Mouse (Mus musculus): Measurements from ENCODE around the gene Osbpl10.

Gene Osbpl10

DNA sequence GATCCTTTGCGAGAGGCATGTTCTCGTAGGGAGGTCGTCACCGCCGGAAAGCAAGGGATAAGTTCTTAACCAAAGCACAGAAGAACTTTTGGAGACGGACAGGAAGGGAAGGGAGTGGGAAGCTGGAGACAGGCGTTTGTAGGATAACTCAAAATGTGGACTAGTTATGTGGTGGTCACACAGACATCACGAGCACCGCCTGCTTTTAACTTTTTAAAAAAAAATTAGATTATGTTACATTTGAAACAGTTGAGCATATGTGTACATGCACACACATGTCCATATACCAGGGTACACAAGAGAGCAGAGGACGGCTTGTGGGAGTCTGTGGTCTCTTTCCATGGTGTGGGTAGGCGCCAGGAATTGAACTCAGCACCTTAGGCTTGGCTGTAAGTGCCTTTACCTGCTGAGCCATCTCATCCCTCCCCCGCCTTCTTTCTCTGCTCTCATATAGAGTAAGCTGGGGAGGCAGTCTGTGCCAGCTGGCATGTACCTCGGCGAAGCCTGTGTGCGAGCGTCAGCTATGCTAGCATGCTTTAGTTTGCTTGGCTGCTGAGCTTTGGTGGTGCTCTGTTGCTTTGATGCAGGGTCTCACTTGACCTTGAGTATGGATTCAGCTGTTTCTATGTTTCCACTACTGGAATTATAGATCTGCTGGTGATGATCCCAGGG is 4.5 kb downstream of the Osbpl10 start, which contains the start of gene Rps27rt:
Gene Rps27rt, minus strand, starts transcription at position 51 of the 672 bp plus-strand sequence.
- DNase-seq (ENCODE audit: extremely low read depth, low read depth, low spot score): peak; percentile 13

DNA sequence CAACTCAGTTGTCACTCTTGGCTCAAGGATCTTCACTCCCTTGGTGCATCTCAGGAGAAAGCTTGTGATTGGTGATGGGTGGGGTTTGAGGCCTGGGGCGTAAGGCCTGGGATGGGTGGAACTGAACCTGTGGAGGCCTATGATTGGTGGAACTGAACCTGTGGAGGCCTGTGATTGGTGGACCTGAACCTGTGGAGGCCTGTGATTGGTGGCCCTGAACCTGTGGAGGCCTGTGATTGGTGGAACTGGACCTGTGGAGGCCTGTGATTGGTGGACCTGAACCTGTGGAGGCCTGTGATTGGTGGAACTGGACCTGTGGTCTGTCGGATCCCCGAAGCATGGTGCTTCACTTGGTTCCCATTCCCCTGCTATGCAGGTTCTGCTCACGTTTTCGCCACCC is 7.4 kb downstream of the Osbpl10 start:
- DNase-seq (ENCODE audit: extremely low read depth, low read depth, low spot score): no peak

- DNase-seq (ENCODE audit: extremely low read depth, low read depth, low spot score): no peak
These were observed 8.0 kb downstream of the Osbpl10 start for GRCm38 (mm10) chr9:114986361-114986760.

DNA sequence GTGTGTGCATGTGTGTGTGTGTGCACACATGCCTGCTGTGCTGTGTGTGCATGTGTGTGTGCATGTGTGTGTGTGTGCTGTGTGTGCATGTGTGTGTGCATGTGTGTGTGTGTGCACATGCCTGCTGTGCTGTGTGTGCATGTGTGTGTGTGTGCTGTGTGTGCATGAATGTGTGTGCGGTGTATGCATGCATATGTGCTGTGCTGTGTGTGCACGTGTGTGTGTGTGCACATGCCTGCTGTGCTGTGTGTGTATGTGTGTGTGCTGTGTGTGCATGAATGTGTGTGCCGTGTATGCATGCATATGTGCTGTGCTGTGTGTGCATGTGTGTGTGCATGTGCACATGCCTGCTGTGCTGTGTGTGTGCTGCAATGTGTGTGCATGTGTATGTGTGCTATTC is 9.7 kb downstream of the Osbpl10 start:
- DNase-seq (ENCODE audit: extremely low read depth, low read depth, low spot score): no peak

DNA sequence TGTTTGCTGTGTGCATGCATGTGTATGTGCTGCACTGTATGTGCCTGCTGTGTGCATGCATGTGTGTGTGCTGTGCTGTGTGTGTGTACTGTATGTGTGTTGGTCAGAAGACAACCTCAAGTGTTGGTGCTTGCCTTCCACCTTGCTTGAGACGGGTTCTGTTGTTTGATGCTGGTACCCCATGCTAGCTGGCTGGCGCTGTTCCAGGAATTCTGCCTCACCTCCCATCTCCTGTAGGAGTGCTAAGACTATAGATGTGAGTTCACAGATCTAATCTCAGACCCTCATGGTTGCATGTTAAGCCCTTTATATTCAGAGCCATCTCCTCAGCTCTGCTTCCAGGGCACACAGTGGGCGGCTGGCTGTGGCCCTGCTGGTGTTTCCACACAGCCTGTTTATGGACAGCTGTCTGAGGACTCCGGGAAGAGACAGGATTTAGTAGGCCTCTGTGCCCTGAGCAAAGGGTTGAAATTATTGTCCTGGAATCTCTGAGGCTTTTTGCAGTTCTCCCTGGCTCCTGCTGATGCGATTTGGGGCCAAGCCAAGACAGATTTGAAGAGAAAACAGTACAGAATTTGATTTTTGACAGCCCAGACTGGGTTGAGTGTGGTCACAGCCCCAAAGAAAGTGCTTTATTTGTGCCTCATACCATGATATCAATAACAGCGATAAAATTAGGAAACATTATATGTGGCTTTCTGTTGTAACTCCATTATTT is 10.4 kb downstream of the Osbpl10 start:
- no peak for DNase-seq (ENCODE audit: extremely low read depth, low read depth, low spot score)

- DNase-seq (ENCODE audit: extremely low read depth, low read depth, low spot score): no peak
These were observed 12.1 kb downstream of the Osbpl10 start for GRCm38 (mm10) chr9:114990421-114990820.

DNA sequence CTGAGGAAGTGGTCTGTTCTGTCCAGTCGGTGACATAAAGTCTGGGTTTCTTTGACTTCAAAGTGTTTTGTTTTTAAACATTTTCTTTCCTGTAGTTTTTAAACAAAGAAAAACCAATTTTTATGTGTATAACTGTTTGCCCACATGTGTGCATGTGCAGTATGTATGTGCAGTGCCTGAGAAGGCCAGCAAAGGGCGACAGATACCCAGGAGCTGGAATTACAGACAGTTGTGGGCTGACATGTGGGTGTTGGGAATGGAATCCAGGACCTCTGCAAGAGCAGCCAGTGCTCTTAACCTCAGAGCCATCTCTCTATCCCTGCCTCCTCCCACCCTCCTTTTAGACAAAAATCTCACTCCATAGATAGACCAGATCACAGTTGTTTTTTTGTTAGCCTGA is 14.2 kb downstream of the Osbpl10 start:
- no peak for DNase-seq (ENCODE audit: extremely low read depth, low read depth, low spot score)

DNA sequence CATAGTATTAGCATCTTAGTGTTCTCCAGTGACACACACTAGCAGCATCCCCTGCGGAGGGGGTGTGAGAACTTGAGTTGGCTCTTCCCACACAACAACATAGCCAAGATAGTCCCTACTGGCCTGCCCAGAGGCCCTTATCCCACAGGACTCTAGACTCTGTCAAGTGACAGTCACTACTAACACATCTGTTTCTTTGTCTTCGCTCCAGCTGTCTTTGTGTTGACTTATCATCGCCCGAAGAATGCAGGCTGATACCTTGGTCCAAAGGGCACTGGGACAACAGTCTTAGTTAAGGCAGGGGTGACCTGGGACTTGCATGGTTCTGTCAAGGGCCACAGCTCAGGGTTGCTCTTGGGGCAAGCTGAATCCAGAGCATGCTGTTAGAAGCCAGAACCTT is 16.9 kb downstream of the Osbpl10 start:
- no peak for DNase-seq (ENCODE audit: extremely low read depth, low read depth, low spot score)

DNA sequence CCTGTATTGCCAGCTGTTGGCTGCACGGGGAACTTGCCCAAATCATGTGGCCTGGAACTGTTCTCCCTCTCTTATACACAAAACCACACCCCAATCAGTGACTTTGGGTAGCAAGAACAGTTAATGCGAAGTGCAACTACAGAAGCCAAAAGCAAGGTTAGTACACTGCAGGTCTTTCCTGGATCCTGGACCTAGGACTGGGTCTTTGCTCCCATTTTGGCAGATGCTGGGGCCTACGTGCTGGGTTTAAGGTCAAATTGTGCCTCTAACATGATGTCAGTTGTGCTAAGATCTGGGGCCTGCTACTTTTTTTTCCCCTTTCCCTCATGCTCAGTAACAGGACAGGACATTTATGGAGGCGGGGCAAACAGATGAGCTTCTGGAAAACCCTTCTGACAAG is 17.3 kb downstream of the Osbpl10 start:
- no peak for DNase-seq (ENCODE audit: extremely low read depth, low read depth, low spot score)

- no peak for DNase-seq (ENCODE audit: extremely low read depth, low read depth, low spot score)
These were observed 18.1 kb downstream of the Osbpl10 start for GRCm38 (mm10) chr9:114996489-114996888.

DNA sequence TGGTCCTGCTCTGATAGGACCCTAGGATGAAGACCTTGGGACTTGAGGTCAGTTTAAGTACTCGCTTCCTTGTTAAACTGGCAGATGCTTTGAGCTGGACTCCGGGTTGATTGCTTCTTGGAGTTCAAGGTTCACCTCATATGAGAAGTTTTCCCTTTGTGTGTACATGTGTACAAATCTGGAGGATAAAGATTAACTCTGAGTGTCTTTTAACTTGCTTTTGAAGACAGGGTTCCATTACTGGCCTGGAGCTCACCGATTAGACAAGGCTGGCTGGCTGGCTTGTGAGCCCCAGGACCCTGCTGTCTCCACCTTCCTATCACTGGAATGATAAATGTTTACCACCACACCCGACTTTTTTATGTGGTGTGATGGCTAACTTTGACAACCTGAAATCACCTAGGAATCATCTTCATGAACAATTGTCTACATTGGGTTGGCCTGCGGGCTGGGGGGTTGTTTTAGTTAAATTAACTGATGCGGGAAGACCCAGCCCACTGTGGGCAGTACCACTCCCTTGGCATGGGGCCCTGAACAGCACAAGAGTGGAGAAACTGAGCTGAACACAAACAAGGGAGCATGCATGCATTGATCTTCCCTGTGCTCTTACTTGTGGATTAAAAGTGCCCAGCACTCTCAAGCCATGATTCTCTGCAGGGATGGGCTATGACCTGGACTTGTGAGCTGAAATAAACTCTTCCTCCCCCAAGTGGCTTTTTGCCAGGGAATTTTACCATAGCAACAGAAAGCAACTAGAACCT is 20.8 kb downstream of the Osbpl10 start:
- no peak for DNase-seq (ENCODE audit: extremely low read depth, low read depth, low spot score)

DNA sequence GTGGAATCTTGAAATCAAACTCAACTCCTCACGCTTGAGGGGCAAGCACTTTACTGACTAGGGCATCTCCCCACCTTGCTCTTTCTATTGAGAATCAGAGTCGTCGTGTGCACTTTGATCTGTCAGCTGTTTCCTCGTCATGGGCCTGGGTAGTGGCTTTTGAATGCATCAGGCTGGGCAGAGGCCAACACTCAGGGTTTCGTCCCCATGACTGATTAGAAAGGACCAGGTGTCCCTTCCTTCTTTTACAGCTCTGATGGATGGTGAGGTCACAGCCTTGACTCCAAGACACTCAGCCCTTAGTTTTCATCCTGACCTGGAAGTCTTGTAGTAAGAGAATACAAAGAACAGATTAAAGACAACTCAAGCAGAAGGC is 21.4 kb downstream of the Osbpl10 start:
- DNase-seq (ENCODE audit: extremely low read depth, low read depth, low spot score): no peak

GRCm38 (mm10) chr9:115005446-115005845 is 27.1 kb downstream of the Osbpl10 start:
- no peak for DNase-seq (ENCODE audit: extremely low read depth, low read depth, low spot score)

DNA sequence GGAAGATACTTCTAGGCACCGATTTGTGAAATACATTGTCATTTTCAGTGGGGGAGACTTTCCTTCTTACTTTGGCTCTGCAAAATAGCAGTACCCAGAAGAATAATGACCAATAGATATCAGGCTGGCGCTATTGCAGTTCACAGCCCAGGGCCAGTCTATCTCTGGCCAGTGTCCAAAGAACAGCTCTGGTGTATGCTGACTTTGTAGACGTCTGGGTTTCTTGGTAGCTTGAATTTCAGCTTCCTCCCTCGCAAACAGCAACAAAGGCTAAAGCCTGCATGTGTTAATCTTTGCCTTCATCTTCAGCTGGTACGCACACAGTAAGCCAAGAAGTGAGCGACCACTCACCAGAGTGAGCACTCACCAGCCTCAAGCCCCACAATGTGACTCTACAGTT is 29.4 kb downstream of the Osbpl10 start:
- no peak for DNase-seq (ENCODE audit: extremely low read depth, low read depth, low spot score)

DNA sequence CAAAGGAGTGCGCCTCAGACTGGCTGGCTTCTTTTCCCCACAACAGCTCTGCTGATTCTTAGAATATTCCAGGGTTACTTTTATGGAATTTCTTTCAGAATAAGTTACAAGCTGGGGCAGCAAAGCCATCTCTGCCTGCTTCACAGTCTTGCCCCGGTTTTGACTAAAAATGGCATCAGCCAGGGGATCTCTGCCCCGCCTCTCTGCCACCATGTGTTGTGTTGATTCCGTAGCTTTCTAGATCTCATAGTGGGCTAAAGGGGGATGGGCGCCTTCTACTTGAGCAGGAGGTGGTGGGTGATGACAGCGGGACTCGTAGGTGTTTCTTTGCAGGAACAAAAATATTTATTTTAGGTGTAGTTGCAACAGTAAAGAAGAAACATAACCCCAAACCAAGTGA is 29.8 kb downstream of the Osbpl10 start:
- DNase-seq (ENCODE audit: extremely low read depth, low read depth, low spot score): no peak

DNA sequence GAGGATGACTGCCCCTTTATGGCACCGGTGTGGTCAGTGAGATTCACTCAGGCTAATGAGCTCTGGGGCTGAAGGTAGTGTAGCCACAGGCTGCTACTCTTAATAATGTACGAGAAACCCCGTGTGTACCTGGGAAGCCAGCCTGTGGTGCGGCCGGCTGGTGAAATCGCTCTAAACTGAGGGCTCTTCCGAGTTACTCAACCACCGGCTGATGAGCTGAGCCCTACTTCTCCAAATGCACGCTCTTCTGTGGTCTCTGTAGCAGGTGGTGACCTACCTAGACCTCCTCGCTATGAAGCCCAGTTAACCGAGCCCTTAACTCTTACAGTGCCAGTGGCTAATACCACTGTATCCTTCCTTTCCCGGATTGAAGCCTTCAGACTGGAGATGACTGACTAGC is 34.0 kb downstream of the Osbpl10 start:
- no peak for DNase-seq (ENCODE audit: extremely low read depth, low read depth, low spot score)

DNA sequence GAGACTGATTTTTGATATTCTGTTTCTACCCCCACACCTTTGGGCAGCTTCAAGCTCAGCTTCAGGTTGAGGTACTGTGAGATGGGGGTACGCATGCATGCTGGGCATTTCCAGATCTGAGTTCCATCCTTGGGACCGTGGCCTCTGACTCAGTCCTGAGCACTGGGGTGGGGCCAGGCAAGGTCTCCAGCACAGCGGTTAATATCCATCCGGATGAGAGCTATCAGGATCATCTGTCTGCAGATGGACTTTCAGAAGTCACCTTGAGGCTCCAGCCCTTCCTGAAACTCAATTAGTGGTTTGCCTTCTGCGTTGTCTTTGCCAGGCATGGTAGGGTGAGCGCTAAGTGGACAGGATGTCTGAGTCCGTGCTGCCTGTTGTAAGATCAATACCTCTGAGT is 41.8 kb downstream of the Osbpl10 start:
- no peak for DNase-seq (ENCODE audit: extremely low read depth, low read depth, low spot score)

DNA sequence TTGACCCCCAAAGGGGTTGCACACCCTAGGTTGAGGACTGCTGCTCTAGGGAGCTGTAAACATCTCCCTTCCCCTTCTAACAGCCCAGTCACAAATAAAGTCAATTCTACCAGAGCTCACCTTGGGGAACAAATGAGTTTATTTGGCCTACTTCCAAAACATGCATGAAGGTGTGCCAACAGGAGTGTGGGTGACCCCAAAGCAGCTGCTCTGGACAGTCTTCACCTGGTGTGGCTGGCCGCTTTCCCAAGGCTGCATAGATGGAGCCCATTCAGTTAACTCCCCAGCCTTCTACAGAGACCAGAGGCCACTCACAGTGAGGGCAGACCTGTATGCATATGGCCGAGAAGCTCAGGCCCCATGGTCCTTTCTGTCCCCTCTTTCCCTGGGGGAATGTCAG is 43.0 kb downstream of the Osbpl10 start:
- no peak for DNase-seq (ENCODE audit: extremely low read depth, low read depth, low spot score)

- no peak for DNase-seq (ENCODE audit: extremely low read depth, low read depth, low spot score)
These were observed 44.8 kb downstream of the Osbpl10 start for GRCm38 (mm10) chr9:115023137-115023536.

DNA sequence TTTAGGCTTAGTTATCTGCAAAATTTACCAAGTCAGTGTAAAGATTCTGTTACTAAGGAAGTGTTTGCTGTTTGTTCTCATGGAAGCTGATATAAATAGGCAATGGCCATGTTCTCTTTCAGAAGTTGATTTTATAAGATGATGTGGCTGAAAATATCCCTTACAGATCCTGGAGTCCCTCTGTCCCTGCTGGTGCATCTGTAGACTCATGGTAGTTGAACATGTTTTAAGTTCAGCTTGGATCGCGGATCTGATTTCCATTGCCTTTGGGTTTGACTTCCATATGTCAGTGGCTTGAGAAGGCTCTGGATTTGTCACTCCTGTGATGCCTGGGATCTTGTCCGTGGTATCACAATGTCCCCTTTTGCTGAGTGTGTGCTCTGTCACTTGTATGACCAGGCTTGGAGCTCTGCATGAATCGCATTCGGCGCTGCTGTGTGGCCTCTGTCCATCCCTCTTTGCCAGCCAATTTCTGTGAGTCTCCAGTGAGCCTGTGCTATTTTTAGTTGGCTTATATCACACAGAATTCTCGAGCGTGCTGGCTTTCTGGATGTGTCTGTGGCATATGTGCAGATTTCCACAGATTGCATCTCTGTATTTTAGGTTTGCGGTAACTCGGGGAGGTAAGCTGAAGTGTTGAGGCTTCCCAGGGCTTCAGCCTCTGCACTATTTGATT is 45.5 kb downstream of the Osbpl10 start:
- no peak for DNase-seq (ENCODE audit: extremely low read depth, low read depth, low spot score)

DNA sequence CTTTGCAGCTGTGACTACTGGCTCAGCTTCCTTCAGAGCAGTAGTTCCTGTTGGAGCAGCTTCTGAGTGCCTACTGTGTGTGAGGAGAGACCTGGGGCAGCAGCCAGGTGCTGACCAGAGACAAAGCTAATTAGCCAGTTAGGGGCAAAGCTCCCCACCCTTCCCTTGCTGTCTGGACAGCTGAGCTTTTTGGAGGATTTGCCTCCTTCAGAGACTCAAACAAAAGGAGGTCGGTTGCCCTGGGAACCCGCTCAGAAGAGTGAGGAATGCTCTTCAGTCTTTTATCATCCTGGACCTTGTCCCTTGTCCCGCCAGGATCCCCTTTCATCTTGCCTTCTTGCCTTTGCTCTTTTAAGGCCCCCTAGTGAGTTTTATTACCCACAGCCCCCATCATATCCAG is 50.9 kb downstream of the Osbpl10 start:
- no peak for DNase-seq (ENCODE audit: extremely low read depth, low read depth, low spot score)

Data from fat pad, adult 2 months (tissue).